Mouse (Mus musculus): ENCODE data around the gene Zfp524. TPM values are rescaled to one million over a fixed set of nuclear protein-coding genes. Genes with fewer than 3 reads are reported as not detected.

Gene Zfp524
- polyA plus RNA-seq, 1 experiment from 2014 or later = 11.0 TPM

GRCm38 (mm10) chr7:5020000-5020681 lies 5.9 kb downstream of the Zfp524 start, which contains the start of the genes Zfp865 and Ccdc106:
Gene Zfp865, plus strand, starts transcription at chr7:5020376.
Gene Ccdc106, plus strand, starts transcription at chr7:5020553.
- under 1% methylated on average over 45 of the region's 49 CpGs for WGBS (ENCODE audit: insufficient replicate concordance)
- Histone ChIP-seq H3K9ac (ENCODE audit: low read depth, low read length) (peak within 1 kb of the TSS; percentile 98), H3K4me3 (ENCODE audit: low read depth, low read length) (peak within 1 kb of the TSS; percentile 90), H3K4me2 (peak within 1 kb of the TSS; percentile 83), H3K36me3 (ENCODE audit: control insufficient read depth, insufficient read depth, low read length) (peaks cover 10% of the 10 kb centered on the region), H3K27me3 (ENCODE audit: control insufficient read depth, insufficient read depth, low read length) (no peaks in the 10 kb centered on the region), H3K4me1 (ENCODE audit: control insufficient read depth, insufficient read depth, low read length) (peaks cover 11% of the 10 kb centered on the region; the same call in 1 of the 2 replicates), H3K9me3 (replicated peaks; ENCODE audit: control insufficient read depth, low read length) (no peaks in the 10 kb centered on the region), H3K27ac (ENCODE audit: low read depth, low read length) (peak within 1 kb of the TSS; percentile 96)
- peak; percentile 83 for ATAC-seq (replicated peaks; ENCODE audit: insufficient number of reproducible peaks, low FRiP score, low TSS enrichment)

GRCm38 (mm10) chr7:5020685-5021084 lies 6.5 kb downstream of the Zfp524 start:
- Histone ChIP-seq H3K9me3 (replicated peaks; ENCODE audit: control insufficient read depth, low read length) (no peaks in the 10 kb centered on the region), H3K36me3 (ENCODE audit: control insufficient read depth, insufficient read depth, low read length) (peaks cover 10% of the 10 kb centered on the region), H3K4me1 (ENCODE audit: control insufficient read depth, insufficient read depth, low read length) (peaks cover 11% of the 10 kb centered on the region; the same call in 1 of the 2 replicates), H3K4me3 (ENCODE audit: low read depth, low read length) (peak overlapping the region; percentile 90), H3K27me3 (ENCODE audit: control insufficient read depth, insufficient read depth, low read length) (no peaks in the 10 kb centered on the region), H3K27ac (ENCODE audit: low read depth, low read length) (peak overlapping the region; percentile 96), H3K4me2 (peak overlapping the region; percentile 83), H3K9ac (ENCODE audit: low read depth, low read length) (peak overlapping the region; percentile 98)
- ATAC-seq (replicated peaks; ENCODE audit: insufficient number of reproducible peaks, low FRiP score, low TSS enrichment) = peak; percentile 11
- under 1% methylated on average over 13 of the region's 15 CpGs for WGBS (ENCODE audit: insufficient replicate concordance)

- ATAC-seq (replicated peaks; ENCODE audit: insufficient number of reproducible peaks, low FRiP score, low TSS enrichment) = no peak
- H3K4me2 ChIP-seq = peak overlapping the region; percentile 83
- peak overlapping the region; percentile 96 for H3K27ac ChIP-seq (ENCODE audit: low read depth, low read length)
- H3K4me3 ChIP-seq (ENCODE audit: low read depth, low read length) = peak overlapping the region; percentile 90
- 48% methylated on average over 5 of the region's 5 CpGs for WGBS (ENCODE audit: insufficient replicate concordance)
- H3K4me1 ChIP-seq (ENCODE audit: control insufficient read depth, insufficient read depth, low read length) = peaks cover 9% of the 10 kb centered on the region; the same call in 1 of the 2 replicates
- H3K36me3 ChIP-seq (ENCODE audit: control insufficient read depth, insufficient read depth, low read length) = peaks cover 10% of the 10 kb centered on the region
- no peaks in the 10 kb centered on the region for H3K27me3 ChIP-seq (ENCODE audit: control insufficient read depth, insufficient read depth, low read length)
- no peaks in the 10 kb centered on the region for H3K9me3 ChIP-seq (replicated peaks; ENCODE audit: control insufficient read depth, low read length)
- peak overlapping the region; percentile 98 for H3K9ac ChIP-seq (ENCODE audit: low read depth, low read length)
These were observed 7.0 kb downstream of the Zfp524 start for GRCm38 (mm10) chr7:5021197-5021596.

GRCm38 (mm10) chr7:5029543-5029942 lies 15.3 kb downstream of the Zfp524 start:
- 87% methylated on average over 22 of the region's 22 CpGs for WGBS (ENCODE audit: insufficient replicate concordance)
- H3K9me3 ChIP-seq (replicated peaks; ENCODE audit: control insufficient read depth, low read length) = peaks cover 40% of the 10 kb centered on the region
- H3K27me3 ChIP-seq (ENCODE audit: control insufficient read depth, insufficient read depth, low read length) = no peaks in the 10 kb centered on the region

GRCm38 (mm10) chr7:5029946-5030345 lies 15.7 kb downstream of the Zfp524 start:
- no peak for ATAC-seq (replicated peaks; ENCODE audit: insufficient number of reproducible peaks, low FRiP score, low TSS enrichment)
- WGBS (ENCODE audit: insufficient replicate concordance) = 86% methylated on average over 21 of the region's 21 CpGs
- peaks cover 40% of the 10 kb centered on the region for H3K9me3 ChIP-seq (replicated peaks; ENCODE audit: control insufficient read depth, low read length)

More at GRCm38 (mm10) chr7:5029543-5029942, 15.3 kb downstream of the Zfp524 start:
- Histone ChIP-seq H3K4me1 (ENCODE audit: control insufficient read depth, insufficient read depth, low read length) (no peaks in the 10 kb centered on the region), H3K4me2 (no peak overlapping the region), H3K9ac (ENCODE audit: low read depth, low read length) (no peak overlapping the region), H3K4me3 (ENCODE audit: low read depth, low read length) (no peak overlapping the region), H3K36me3 (ENCODE audit: control insufficient read depth, insufficient read depth, low read length) (peaks cover 63% of the 10 kb centered on the region), H3K27ac (ENCODE audit: low read depth, low read length) (no peak overlapping the region)
- no peak for ATAC-seq (replicated peaks; ENCODE audit: insufficient number of reproducible peaks, low FRiP score, low TSS enrichment)

GRCm38 (mm10) chr7:5030554-5031275 lies 16.5 kb downstream of the Zfp524 start:
- no peaks in the 10 kb centered on the region for H3K27me3 ChIP-seq (ENCODE audit: control insufficient read depth, insufficient read depth, low read length)
- ATAC-seq (replicated peaks; ENCODE audit: insufficient number of reproducible peaks, low FRiP score, low TSS enrichment) = no peak
- peaks cover 40% of the 10 kb centered on the region for H3K9me3 ChIP-seq (replicated peaks; ENCODE audit: control insufficient read depth, low read length)
- H3K4me1 ChIP-seq (ENCODE audit: control insufficient read depth, insufficient read depth, low read length) = no peaks in the 10 kb centered on the region
- H3K4me2 ChIP-seq = no peak overlapping the region
- WGBS (ENCODE audit: insufficient replicate concordance) = 78% methylated on average over 63 of the region's 63 CpGs
- H3K36me3 ChIP-seq (ENCODE audit: control insufficient read depth, insufficient read depth, low read length) = peaks cover 75% of the 10 kb centered on the region
- no peak overlapping the region for H3K4me3 ChIP-seq (ENCODE audit: low read depth, low read length)
- no peak overlapping the region for H3K9ac ChIP-seq (ENCODE audit: low read depth, low read length)
- no peak overlapping the region for H3K27ac ChIP-seq (ENCODE audit: low read depth, low read length)

More at GRCm38 (mm10) chr7:5029946-5030345, 15.7 kb downstream of the Zfp524 start:
- no peak overlapping the region for H3K4me2 ChIP-seq
- no peak overlapping the region for H3K27ac ChIP-seq (ENCODE audit: low read depth, low read length)
- no peak overlapping the region for H3K4me3 ChIP-seq (ENCODE audit: low read depth, low read length)
- no peaks in the 10 kb centered on the region for H3K4me1 ChIP-seq (ENCODE audit: control insufficient read depth, insufficient read depth, low read length)
- H3K9ac ChIP-seq (ENCODE audit: low read depth, low read length) = no peak overlapping the region
- H3K27me3 ChIP-seq (ENCODE audit: control insufficient read depth, insufficient read depth, low read length) = no peaks in the 10 kb centered on the region
- H3K36me3 ChIP-seq (ENCODE audit: control insufficient read depth, insufficient read depth, low read length) = peaks cover 67% of the 10 kb centered on the region

GRCm38 (mm10) chr7:5031496-5031895 lies 17.3 kb downstream of the Zfp524 start:
- Histone ChIP-seq H3K27me3 (ENCODE audit: control insufficient read depth, insufficient read depth, low read length) (no peaks in the 10 kb centered on the region), H3K4me1 (ENCODE audit: control insufficient read depth, insufficient read depth, low read length) (no peaks in the 10 kb centered on the region), H3K9me3 (replicated peaks; ENCODE audit: control insufficient read depth, low read length) (peaks cover 40% of the 10 kb centered on the region), H3K4me3 (ENCODE audit: low read depth, low read length) (no peak overlapping the region), H3K4me2 (no peak overlapping the region), H3K9ac (ENCODE audit: low read depth, low read length) (no peak overlapping the region), H3K36me3 (ENCODE audit: control insufficient read depth, insufficient read depth, low read length) (peaks cover 77% of the 10 kb centered on the region), H3K27ac (ENCODE audit: low read depth, low read length) (no peak overlapping the region)
- ATAC-seq (replicated peaks; ENCODE audit: insufficient number of reproducible peaks, low FRiP score, low TSS enrichment) = no peak
- WGBS (ENCODE audit: insufficient replicate concordance) = 72% methylated on average over 46 of the region's 46 CpGs

- no peak within 1 kb of the TSS for H3K9ac ChIP-seq (ENCODE audit: low read depth, low read length)
- no peak within 1 kb of the TSS for H3K4me3 ChIP-seq (ENCODE audit: low read depth, low read length)
- peaks cover 4% of the 10 kb centered on the region; the same call in 1 of the 2 replicates for H3K4me1 ChIP-seq (ENCODE audit: control insufficient read depth, insufficient read depth, low read length)
- ATAC-seq (replicated peaks; ENCODE audit: insufficient number of reproducible peaks, low FRiP score, low TSS enrichment) = no peak
- no peak within 1 kb of the TSS for H3K4me2 ChIP-seq
- peaks cover 36% of the 10 kb centered on the region for H3K9me3 ChIP-seq (replicated peaks; ENCODE audit: control insufficient read depth, low read length)
- H3K27ac ChIP-seq (ENCODE audit: low read depth, low read length) = no peak within 1 kb of the TSS
- WGBS (ENCODE audit: insufficient replicate concordance) = 94% methylated on average over 3 of the region's 3 CpGs
- H3K36me3 ChIP-seq (ENCODE audit: control insufficient read depth, insufficient read depth, low read length) = peaks cover 68% of the 10 kb centered on the region
- no peaks in the 10 kb centered on the region for H3K27me3 ChIP-seq (ENCODE audit: control insufficient read depth, insufficient read depth, low read length)
These were observed 19.6 kb downstream of the Zfp524 start, which contains the start of gene 4632433K11Rik for GRCm38 (mm10) chr7:5033818-5034217. Gene 4632433K11Rik, plus strand, starts transcription at chr7:5034118.
